Mouse (Mus musculus): ENCODE data around the gene Eci2.

DNA sequence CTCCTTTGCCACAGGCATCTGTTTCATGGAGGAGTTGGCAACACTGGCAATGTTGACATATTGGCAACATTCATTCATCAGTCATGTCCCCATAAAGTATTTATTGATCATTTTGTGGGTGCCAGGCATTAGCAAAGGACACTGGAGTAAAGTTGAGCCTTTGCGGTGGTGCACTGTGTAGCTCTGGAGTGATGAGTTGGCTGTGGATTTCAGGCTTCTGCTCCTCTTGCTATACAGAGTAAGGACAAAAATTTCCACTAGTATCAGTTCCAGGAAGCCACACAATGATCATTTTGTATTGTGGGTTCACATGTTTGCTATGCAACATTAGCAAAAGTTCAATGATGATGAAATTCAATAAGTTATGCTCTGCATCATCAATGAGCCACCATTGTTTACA, 10.8 kb downstream of the Eci2 start:
- TF ChIP-seq CTCF (IDR thresholded peaks at IDR 0.05; ENCODE audit: extremely low read depth, insufficient read depth, insufficient read length, insufficient replicate concordance) (no peak), POLR2A (IDR thresholded peaks at IDR 0.05; ENCODE audit: low read depth, low read length) (no peak)
